Mouse (Mus musculus) embryonic stem cell, embryonic (primary cell): ENCODE measurements around the gene Dennd4c.

Experiments used
- CTCF ChIA-PET, 4 experiments: fragments of 300-600 bp in 2 of 4; fragments of 350-600 bp in 2 of 4; sonication (Branson Sonifier 250); formaldehyde crosslinking; loops; one replicate each; lab custom pipeline; 2022; ENCODE audit warnings: inconsistent platforms in 2 of 4; lab: Charles Lee
- POLR2A ChIA-PET, 4 experiments: fragments of 300-600 bp in 2 of 4; fragments of 350-600 bp in 2 of 4; sonication (Branson Sonifier 250); formaldehyde crosslinking; loops; one replicate each; lab custom pipeline; 2022; ENCODE audit warnings: antibody characterized with exemption in 4 of 4, inconsistent platforms in 1 of 4; lab: Charles Lee

Gene Dennd4c

DNA sequence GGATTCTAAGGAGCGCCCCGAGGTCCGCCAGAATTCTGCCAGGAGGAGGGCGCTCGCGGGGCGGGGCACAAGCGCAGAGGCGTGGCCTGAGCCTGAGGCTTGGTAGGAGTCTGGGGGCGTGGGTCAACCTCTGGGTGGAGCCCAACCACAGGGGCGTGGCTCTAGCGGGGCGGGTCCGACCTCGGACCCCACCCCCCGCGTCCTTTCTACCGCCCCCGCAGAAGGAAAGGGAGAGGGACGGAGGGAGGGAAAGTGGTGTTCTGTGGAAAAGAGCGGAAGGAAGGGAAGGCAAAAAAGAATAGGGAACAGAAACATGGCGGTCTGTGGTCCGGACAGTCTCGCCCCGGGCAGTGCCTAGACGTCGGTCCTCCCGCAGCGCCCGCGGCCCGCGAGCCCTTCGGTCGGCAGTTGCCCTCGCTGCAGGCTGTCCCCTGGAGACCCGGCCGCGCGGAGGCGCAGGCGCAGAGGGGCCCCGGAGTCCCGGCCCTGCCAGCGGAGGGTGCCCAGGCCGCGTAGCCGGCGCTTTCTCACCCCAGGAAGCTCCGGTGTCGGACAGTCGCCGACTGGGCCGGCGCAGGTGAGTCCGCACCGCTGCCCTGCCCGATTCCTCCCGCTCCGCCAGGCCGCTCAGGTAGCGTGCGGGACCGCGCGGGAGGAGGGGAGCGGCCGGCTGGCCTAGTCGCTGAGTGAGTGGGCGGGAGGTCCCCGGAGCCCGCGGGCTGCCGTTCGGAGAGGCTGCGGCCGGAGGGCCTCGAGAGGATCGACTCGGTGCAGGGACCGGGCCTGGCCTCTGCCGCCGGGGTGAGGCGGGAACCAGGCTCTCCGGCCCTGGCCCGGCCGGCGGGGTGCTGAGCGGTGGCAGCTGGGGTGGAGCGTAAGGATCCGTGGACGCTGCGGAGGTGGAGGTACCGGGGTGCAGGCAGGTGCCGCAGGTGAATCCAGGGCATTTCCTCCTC is at the start of gene Dennd4c:
Gene Dennd4c, plus strand, starts transcription at position 220 of the 956 bp plus-strand sequence.
- CTCF ChIA-PET = interaction anchor here in 2 of 4 experiments (1.0 to 1.2 kb wide), 2 partner anchors 11 kb away, joined by 3 to 4 read pairs; no protein-coding TSS in a partner anchor
- POLR2A ChIA-PET = interaction anchor here (0.5 to 2.9 kb wide), 35 partner anchors 10 to 201 kb away, joined by 3 to 17 read pairs (median 4); partner anchors contain the start of genes Acer2 (in 2 of the 4), Haus6 (in 2 of the 4), Rps6 (in 2 of the 4) and Rraga (in 1 of the 4)

DNA sequence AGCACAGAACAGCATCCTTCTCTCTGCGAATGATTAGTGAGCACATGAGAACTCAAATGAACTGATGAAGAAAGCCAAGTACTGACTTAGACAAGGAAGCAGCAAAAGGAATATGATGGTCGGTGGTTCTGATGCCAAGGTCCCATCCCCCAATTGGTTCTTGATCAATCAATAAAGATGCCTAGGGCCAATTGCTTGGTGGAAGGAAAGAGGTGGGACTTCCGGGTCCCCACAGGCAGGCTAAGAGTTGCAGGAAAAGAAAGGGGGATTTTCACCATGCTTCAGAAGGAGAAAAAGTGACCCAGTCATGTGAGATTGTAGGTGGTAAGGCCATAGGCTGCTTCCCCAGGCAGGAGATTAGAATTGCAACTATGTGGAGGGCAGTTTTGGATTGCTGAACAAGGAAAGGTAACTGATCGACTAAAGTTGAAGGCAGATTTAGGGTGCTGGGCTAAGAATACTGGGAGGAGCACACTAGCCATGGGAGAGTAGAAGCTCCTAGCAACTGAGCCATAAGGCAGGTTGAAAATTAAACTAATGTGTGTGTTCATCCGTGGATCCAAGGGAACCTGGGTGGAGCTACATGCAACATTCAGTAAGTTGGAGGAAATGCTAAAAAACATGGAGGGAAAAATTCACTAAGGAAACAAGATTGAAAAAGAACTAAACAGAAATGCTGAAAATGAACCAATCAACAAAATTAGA is 49.0 kb upstream of the Dennd4c start:
- CTCF ChIA-PET = no interaction called here
- POLR2A ChIA-PET = interaction anchor here in 1 of 4 experiments (0.5 to 0.7 kb wide), 2 partner anchors 12 to 18 kb away, joined by 3 read pairs; no protein-coding TSS in a partner anchor

DNA sequence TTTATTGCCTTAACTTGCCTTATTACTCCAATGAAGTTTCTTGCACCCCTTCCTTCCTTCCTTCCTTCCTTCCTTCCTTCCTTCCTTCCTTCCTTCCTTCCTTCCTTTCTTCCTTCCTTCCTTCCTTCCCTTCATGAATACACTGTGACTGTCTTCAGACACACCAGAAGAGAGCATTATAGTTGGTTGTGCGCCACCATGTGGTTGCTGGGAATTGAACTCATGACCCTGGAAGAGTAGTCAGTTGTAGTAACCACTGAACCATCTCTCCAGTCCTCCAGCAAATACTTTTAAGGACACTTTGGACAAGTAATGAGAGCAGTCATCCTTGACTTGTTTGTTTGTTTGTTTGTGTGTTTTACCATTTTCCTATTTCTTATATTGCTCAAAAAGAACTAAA is 39.6 kb upstream of the Dennd4c start:
- ChIA-PET CTCF (no interaction called here), POLR2A (interaction anchor here in 2 of 4 experiments (0.6 to 3.1 kb wide), 4 partner anchors 7 to 36 kb away, joined by 3 to 17 read pairs (median 6); no protein-coding TSS in a partner anchor)

DNA sequence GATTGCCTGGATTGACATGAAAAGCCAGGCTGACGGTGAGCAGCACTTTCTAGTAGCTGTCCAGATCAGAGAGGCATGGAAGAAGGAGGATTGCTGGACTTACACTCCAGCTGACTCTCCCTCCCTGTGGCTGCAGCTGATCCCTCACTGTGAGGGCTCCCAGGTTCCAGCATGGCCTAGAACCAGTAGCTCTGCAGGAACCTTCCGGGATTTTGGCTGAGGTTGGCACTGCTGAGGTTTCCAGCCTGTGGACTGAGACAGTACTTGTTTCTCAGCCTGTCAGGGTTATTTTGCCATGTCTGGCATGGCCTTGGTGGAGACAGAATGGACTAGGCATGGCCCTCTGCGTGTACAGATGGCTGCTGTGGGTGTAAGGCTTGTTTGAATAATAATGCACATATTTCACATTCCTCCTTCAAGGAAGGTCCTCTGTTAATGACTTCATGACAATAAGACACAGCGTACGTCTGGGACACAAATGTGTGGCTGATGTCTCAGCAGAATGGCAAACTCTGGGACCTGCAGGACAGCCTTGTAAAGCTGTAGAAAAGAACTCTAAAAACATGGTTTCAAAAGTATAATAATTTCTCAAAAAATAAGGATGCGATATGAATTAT is 38.2 kb upstream of the Dennd4c start:
- ChIA-PET POLR2A (interaction anchor here (0.7 to 3.1 kb wide), 33 partner anchors 9 to 527 kb away, joined by 3 to 17 read pairs (median 5); partner anchors contain the start of genes Rps6 (in 3 of the 4), Dennd4c (in 2 of the 4), Haus6 (in 2 of the 4) and Rraga (in 2 of the 4)), CTCF (interaction anchor here in 2 of 4 experiments (0.6 to 1.3 kb wide), 3 partner anchors 13 to 154 kb away, joined by 3 to 4 read pairs (median 3); no protein-coding TSS in a partner anchor)

DNA sequence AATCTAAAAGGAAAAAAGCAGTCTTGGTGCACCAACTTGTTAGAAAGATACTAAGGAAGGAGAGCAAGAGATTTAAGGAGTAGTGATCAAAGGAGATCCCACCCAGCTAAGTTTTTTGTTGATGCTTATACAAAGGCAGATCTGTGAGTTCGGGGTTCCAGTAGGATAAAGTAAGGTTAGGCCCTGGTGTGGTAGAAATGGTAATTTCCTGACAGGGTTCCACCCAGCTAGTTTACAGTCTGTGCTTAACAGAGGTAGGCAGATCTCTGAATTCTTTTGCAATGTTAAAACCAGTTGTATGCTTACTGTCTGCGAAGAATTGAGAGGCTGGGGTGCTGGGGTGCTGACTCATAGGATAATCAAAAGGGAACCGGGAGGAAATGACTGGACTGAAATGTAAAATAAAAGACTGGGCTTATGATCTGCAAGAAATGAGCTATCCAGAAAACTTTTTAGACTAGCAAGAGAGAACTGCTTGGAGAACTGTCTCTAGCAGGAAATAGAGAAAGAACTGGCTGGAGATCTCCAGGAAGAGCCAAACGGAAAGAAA is 37.6 kb upstream of the Dennd4c start:
- ChIA-PET POLR2A (interaction anchor here in 3 of 4 experiments (0.6 to 3.1 kb wide), 34 partner anchors 8 to 527 kb away, joined by 3 to 17 read pairs (median 4); partner anchors contain the start of genes Dennd4c (in 2 of the 3), Haus6 (in 2 of the 3), Rps6 (in 2 of the 3) and Rraga (in 2 of the 3)), CTCF (interaction anchor here in 2 of 4 experiments (0.6 to 1.3 kb wide), 3 partner anchors 14 to 154 kb away, joined by 3 to 4 read pairs (median 3); no protein-coding TSS in a partner anchor)

DNA sequence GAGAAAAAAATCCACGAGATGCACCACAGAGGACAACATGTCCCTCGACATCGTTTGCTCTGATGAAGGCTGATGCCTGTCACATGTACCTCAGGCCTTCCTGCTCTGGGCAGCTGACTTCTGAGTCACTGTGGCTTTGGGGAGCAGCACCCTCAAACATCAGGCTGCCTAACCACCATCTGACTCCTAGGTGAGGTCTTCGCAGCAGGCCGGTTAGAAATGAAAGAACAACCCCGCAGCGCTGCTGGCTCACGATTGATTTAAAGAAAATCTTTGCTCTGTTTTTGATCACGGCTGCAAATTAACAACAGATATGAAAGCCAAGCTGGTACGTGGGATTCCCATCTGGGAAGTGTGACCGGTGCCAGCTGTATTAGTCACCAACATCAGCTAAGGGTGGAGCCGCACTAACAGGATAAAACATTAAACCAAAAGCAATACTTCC is 35.6 kb upstream of the Dennd4c start:
- ChIA-PET POLR2A (interaction anchor here in 3 of 4 experiments (0.9 to 2.9 kb wide), 10 partner anchors 12 to 162 kb away, joined by 3 to 11 read pairs (median 4); partner anchors contain the start of genes Rraga (in 2 of the 3), Acer2 (in 1 of the 3) and Haus6 (in 1 of the 3)), CTCF (interaction anchor here in 1 of 4 experiments (0.7 kb wide), 1 partner anchor 41 kb away, joined by 3 read pairs; no protein-coding TSS in a partner anchor)

DNA sequence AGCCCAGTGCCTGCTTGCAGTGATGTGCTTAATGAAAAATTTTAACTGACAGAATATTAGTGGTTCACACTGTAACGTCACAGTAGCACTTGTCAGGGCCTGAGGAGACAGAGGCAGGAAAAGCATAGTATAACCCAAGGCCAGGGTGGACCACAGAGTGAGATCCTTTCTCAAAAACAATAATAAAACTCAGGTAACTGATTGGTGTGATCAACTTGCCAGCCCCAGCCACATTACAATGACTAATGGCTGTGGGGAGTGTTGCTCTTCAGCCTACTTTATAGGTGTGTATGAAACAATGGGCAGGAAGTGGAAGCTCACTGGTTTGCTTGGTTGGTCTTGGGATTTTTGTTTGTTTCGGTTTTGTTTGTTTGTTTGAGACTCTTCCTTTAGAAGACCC is 34.8 kb upstream of the Dennd4c start:
- CTCF ChIA-PET = interaction anchor here in 1 of 4 experiments (0.7 kb wide), 1 partner anchor 40 kb away, joined by 3 read pairs; no protein-coding TSS in a partner anchor
- POLR2A ChIA-PET = interaction anchor here in 3 of 4 experiments (0.5 to 2.9 kb wide), 11 partner anchors 10 to 161 kb away, joined by 3 to 11 read pairs (median 4); partner anchors contain the start of genes Acer2 (in 1 of the 3), Haus6 (in 1 of the 3) and Rraga (in 1 of the 3)

DNA sequence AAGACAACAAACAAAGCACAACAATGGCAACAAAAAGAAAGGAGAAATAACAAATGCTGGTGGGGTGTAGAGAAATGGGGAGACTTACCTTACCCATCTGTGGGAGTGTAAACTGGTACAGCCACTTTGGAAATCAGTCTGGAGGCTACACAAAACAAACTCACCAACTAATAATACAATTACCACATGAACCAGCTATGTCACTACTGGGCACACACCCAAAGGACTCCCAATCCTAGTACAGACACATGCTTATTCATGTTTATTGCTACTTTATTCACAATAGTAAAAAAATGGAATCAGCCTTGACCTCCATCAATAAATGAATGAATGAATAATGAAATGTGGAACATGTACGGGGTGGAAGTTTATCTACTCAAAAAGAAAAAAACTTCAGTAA is 33.0 kb upstream of the Dennd4c start:
- ChIA-PET POLR2A (interaction anchor here in 1 of 4 experiments (2.9 kb wide), 1 partner anchor 104 kb away, joined by 8 read pairs; the partner anchor contains the start of gene Haus6), CTCF (no interaction called here)

DNA sequence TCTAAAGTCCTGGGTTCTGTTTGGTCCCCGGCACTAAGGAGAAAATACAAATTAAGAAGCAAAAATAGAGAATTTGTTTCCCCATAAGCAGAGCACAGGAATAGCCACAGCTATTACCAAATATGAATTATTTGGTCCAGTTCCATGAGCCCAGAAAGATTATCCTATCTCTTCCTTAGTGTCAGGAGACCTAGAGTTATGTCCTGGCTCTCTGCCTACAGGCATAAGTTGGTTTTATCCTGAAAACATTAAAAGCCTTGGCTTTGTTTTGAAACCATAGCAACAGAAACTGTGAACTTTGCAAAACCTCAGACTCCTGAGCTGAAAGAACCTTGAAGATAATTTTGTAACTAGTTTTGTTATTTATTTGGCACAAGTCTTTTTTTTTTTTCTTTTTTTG is 31.2 kb upstream of the Dennd4c start:
- CTCF ChIA-PET = no interaction called here

DNA sequence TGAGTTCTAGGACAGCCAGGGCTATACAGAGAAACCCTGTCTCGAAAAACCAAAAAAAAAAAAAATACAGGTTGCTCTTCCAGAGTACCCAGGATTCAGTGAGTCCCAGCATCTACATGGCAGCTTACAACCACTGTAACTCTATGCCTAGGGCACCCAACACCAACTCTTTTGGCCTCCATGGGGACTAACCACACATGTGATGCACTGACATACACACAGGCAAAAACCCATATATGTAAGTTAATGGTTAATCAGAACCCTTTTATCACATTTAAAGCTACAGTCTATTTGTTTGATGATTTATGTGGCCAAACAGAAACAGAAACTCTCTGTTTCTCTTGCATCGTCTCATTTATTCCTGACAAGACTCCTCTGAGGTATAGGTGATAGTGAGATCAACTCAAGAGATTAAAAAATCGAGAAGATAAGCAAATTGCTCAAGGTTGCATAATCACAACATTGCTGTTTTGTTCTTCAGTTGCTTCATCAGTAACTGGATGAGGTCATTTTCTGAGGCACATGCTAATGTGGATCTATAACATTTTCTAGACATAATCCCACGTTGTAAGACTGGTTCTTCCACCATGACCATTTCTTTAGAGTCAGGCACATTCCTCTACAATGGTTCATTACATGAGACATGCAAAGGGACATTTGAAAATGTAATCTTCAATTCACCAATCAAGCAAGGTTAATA is 29.3 kb upstream of the Dennd4c start:
- POLR2A ChIA-PET = interaction anchor here in 2 of 4 experiments (1.0 to 2.1 kb wide), 3 partner anchors 9 to 138 kb away, joined by 3 to 5 read pairs (median 5); partner anchors contain the start of genes Dennd4c (in 1 of the 2) and Rps6 (in 1 of the 2)

More for the DNA sequence above, 31.2 kb upstream of the Dennd4c start:
- POLR2A ChIA-PET = interaction anchor here in 1 of 4 experiments (0.6 to 2.0 kb wide), 4 partner anchors 12 to 140 kb away, joined by 3 to 5 read pairs (median 3); partner anchors contain the start of gene Rps6

DNA sequence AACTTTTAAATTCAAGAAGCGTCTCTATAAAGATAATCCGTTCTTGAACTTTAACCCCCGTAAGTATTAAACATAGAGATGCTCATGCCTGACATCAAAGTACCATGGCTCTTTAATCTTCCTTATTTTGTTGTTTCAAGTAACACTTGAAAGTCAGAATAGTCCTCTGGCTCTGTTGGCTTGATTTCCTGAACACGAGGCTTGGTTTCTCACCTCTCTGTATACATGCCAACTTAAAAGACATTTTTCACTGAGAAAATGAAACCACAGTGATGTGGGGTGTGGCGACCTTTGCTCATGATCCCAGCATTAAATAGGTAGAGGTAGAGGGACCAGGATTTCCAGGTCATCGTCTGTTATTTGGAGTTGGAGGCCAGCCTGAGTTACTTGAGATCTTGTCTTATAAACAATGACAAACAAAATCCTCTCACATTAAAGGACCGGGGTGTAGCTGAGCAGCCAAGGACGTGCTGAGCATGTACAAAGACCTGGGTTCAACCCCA is 26.4 kb upstream of the Dennd4c start:
- CTCF ChIA-PET = no interaction called here
- POLR2A ChIA-PET = interaction anchor here in 2 of 4 experiments (1.0 to 1.6 kb wide), 3 partner anchors 11 to 12 kb away, joined by 3 to 12 read pairs (median 4); no protein-coding TSS in a partner anchor

More for the DNA sequence above, 29.3 kb upstream of the Dennd4c start:
- CTCF ChIA-PET = interaction anchor here in 1 of 4 experiments (0.5 kb wide), 1 partner anchor 22 kb away, joined by 4 read pairs; no protein-coding TSS in a partner anchor

DNA sequence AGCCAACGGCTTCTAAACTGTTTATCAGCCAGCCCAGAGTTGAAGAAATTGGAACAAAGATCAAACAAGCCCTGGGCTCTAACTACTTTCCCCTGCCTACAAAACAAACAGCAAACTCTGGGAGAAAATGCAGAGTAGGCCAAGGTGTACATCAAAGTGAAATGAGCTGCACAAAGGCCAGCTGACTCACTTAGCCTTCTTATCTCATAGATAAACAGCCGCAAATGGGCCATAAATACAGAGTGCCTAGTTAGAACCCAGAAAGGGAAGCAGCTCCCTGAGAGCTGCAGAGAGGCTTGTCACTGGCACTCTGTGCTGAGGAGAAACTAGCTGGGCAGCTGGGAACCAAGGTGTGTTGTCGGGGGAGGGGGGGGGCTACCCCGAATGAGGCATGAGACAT is 23.2 kb upstream of the Dennd4c start:
- ChIA-PET POLR2A (interaction anchor here (0.6 to 2.4 kb wide), 12 partner anchors 9 to 113 kb away, joined by 3 to 17 read pairs (median 4); partner anchors contain the start of gene Haus6 (in 1 of the 4)), CTCF (interaction anchor here in 3 of 4 experiments (0.6 to 1.1 kb wide), 3 partner anchors 13 to 15 kb away, joined by 3 to 4 read pairs (median 3); no protein-coding TSS in a partner anchor)

DNA sequence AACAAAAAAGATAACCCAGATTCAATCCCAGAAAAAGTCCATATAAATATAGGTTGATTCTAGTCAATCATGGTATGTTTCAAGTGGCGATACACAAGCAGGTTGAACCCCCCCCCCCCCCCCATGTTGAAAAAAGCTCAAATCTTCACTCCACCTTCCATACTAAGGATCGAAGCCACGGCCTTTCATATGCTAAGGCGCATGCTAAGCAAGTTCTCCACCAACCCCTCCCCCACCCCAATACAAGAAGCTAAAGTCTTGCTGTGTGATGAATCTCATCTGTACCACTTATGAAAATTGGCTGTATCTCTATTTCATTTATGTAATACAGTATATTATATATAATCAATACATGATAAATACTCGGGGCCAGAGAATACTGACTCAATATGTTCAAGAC is 22.2 kb upstream of the Dennd4c start:
- CTCF ChIA-PET = interaction anchor here in 2 of 4 experiments (0.6 kb wide), 2 partner anchors 207 to 719 kb away, joined by 3 to 4 read pairs; no protein-coding TSS in a partner anchor
- POLR2A ChIA-PET = interaction anchor here (0.6 to 2.4 kb wide), 13 partner anchors 8 to 240 kb away, joined by 3 to 17 read pairs (median 4); partner anchors contain the start of genes Acer2 (in 1 of the 4), Dennd4c (in 1 of the 4), Haus6 (in 1 of the 4) and Rraga (in 1 of the 4)

DNA sequence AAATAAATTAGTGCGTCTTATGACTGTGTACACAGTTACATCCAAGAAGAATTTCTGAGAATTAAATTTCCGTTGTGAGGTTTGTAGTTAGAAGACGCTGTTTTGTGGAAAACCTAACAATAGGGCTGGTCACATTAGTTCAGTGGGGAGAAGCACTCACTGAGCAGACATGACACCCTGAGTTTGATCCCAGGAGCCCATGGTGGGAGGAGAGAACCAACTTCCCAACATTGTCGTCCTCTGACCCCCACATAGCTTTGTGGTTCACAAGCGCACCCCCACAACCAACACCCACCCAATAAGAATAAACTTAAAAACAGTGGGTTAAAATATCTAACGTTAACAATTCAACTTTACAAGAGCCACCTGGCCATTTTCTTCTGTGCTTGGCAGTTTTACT is 18.5 kb upstream of the Dennd4c start:
- CTCF ChIA-PET = no interaction called here
- POLR2A ChIA-PET = interaction anchor here in 1 of 4 experiments (1.2 to 1.4 kb wide), 2 partner anchors 8 to 9 kb away, joined by 6 read pairs; no protein-coding TSS in a partner anchor
